Mouse (Mus musculus) effector memory CD4-positive, alpha-beta T cell, adult 7 months (primary cell): Measurements from ENCODE around the gene Sumf2. TPM values are rescaled to one million over a fixed set of nuclear protein-coding genes. Genes with fewer than 3 reads are reported as not detected.

ENCODE experiments used
- polyA plus RNA-seq: library from polyadenylated mRNA; unstranded; fragments of 100-300 nt; shearing (Covaris generic); gene quantifications from one replicate; pipeline ENCODE4 v1.2.1, GENCODE M21; 2017

Gene Sumf2
- polyA plus RNA-seq, result 9.6 TPM

DNA sequence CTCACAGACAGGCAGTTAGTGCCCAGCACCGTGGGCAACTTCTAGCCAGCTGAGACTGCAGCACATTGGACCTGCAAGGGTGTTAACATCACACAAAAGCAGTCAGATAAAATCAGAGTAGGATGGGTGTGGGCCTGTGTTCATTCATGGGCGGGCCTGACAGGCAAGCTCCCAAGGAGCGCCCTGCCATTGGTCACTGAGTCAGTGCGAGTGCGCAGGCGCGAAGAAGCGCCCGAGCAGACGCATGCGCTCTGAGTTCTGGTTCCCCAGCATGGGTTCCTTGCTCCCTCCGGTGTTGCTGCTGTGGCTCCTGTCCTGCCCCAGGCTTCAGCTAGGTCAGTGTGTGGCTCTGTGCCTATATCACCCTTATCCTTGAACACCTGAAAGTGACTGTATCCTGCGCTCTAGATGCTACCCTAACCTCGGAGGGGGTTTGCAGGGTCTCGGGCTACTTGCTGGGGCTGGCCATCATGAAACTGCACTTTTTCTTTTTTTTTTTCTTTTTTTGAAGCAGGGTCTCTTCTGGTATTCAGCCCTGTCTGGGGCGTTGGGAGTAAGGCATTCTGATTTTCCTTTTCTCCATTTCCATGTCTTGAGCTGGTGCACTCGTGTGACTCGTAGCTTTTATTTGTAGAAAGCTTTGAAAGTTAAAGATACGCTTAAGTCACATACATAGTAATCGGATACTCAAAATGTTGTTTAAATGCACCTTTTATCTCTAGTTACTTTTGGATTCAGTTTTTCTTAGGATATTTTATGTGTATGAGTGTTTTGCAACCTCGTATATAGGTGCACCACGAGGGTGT is at the start of gene Sumf2:
Gene Sumf2 (plus strand): TSS at position 235 of the 806 bp plus-strand sequence.

DNA sequence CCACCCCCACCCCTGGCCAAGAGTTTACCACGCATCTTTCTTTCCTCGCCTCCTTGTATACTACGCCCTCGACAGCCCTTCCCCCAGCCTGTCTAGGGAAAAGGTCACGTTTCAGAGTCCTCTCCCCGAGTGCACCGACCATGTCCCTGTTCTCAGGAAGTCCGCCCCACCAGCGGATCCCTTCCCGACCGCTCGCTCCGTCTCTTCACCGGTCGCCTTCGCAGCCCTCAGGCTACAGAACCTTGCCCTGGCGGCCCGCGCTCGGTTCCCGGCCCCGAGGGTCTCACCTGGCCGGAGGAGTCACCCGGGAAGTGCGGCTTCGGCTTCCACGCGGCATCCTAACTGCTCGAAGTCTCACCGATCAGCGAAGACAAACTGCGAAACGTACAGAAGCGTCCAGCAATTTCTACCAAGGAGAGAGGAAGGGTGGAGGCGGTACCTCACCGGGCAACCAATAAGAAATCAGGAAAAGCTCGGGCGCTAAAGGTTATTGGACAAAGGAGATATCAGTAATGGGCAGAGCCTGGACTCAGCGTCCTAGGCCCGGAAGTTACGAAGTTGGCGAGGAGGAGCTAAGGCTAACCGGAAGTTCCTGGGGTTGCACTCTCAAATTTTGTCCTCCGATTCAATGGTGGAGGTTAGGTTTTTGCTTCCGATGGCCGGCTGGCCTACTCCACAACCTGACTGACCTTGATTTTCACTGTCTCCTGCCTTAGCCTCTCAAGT is 40.3 kb downstream of the Sumf2 start, which contains the start of gene Chchd2:
Gene Chchd2 (minus strand): TSS at position 560 of the 726 bp plus-strand sequence.

DNA sequence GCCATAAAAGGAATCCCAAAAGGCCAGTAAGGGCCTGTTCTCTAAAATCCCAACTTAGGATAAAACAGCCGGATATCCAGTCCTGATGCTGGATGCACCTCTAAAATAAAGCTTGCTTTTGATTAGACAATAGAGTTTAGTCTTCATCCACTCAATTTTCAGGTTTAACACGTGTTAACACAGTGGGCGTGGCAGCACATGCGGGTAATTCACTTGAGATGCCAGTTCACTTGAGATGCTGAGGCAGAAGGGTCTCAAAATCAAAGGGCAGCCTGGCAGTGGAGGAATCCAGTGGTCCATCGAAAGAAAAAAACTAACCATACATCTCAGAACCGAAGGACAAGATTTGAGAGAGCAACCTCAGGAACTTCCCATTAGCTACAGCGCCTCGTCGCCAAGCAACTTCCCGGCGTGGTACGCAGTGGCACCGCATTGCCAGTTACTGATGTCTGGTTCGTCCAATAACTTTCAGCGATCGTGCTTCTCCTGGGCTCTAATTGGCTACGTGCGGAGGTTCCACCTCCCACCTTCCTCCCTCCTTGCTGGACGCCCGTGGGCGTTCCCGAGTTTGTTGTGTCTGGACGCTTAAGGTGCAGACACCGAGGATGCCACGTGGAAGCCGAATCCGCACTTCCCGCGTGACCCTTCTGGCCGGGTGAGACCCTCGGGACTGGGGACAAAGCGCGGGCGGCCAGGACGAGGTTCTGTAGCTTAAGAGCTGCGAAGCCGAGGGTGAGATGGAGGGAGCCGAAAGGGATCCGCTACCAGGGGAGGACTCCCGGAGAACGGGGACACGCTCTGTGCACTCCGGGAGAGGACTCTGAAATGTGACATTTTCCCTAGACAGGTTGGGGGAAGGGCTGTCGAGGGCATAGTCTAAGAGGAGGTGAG is 48.7 kb downstream of the Sumf2 start, which contains the start of gene Zbed5:
Gene Zbed5 (plus strand): TSS at position 526 of the 891 bp plus-strand sequence.

DNA sequence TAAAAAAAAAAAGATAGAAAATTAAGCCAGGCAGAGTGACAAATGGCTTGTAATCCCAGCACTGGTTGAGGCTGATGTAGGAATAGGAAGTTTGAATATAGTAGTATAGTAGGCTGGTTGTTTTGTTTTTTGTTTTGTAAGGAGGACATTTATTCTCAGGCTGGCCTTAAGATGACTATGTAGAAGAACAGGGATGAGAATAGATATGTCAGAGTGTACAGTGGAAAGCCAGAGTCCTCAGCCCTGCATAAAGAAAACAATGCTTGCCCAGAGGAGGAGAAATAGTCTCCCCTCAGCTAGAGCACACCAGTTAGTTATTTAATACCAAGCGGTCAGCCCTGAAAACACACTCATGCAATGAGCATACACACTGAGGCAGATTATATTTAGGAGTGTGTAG is 51.7 kb downstream of the Sumf2 start, which contains the start of gene Phkg1:
Gene Phkg1 (minus strand): TSS at position 101 of the 400 bp plus-strand sequence.

DNA sequence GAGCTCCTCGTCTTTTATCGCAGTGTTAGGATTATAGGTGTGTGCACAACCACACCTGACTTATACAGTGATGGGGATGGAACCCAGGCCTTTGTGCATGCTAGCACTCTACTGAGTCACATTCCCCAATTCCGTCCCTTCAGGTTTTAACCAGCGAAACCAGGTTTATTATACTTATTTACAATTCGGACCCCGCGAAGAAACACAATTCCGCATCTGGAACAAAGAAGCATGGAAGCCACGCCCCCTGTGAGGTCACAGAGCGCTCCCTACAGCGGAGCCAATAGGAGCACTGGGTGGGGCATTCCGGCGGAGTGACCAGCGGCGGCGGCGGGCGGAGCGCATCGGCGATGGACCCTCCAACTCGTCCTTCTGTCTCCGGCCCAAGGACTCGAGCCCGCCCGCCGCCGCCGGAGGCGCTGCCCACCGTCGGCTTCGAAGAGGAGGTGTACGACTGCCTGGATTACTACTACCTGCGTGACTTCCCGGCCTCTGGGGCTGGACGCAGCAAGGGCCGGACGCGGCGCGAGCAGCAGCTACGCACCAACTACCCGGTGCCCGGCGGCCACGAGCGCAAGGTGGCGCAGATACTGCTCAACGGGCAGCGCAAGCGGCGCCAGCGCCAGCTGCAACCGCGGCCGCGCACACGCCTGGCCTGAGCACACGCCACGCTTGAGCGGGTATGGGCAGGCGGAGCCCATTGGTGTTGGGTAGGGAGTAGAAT is 61.6 kb downstream of the Sumf2 start, which contains the start of gene Nupr1l:
Gene Nupr1l (plus strand): TSS at position 299 of the 724 bp plus-strand sequence.

Other genes with a start within 250 kb of the Sumf2 start
- gene Zfp11, start 176.9 kb upstream of the Sumf2 start, polyA plus RNA-seq, result 1.4 TPM
- 0.37 TPM for gene Sept14, start 138.5 kb upstream of the Sumf2 start, polyA plus RNA-seq
- gene Mrps17, start 131.5 kb upstream of the Sumf2 start, polyA plus RNA-seq, result 63.8 TPM
- gene Nipsnap2, start 121.9 kb upstream of the Sumf2 start, polyA plus RNA-seq, result 13.7 TPM
- gene Psph, start 59.5 kb upstream of the Sumf2 start, polyA plus RNA-seq, result 25.9 TPM
- 464 TPM for gene Chchd2, start 40.5 kb downstream of the Sumf2 start, polyA plus RNA-seq
- 0.23 TPM for gene Zbed5, start 48.7 kb downstream of the Sumf2 start, polyA plus RNA-seq
- gene Phkg1, start 51.6 kb downstream of the Sumf2 start, polyA plus RNA-seq, result 0.17 TPM
- 1.1 TPM for gene Nupr1l, start 61.6 kb downstream of the Sumf2 start, polyA plus RNA-seq
- gene Vkorc1l1, start 95.0 kb downstream of the Sumf2 start, polyA plus RNA-seq, result 13.8 TPM
- gene Gusb, start 156.1 kb downstream of the Sumf2 start, polyA plus RNA-seq, result 18.6 TPM
- 41.9 TPM for gene Asl, start 182.3 kb downstream of the Sumf2 start, polyA plus RNA-seq
- gene Crcp, start 182.3 kb downstream of the Sumf2 start, polyA plus RNA-seq, result 27.5 TPM
- 5.9 TPM for gene Tpst1, start 226.3 kb downstream of the Sumf2 start, polyA plus RNA-seq